Mouse (Mus musculus) cerebellum, postnatal 4 days (tissue): ENCODE results near the gene Chpf2.

ENCODE experiments used
- DNase-seq, 2 experiments: peaks; one replicate each; pipeline ENCODE4 v3.0.0; 2022; ENCODE audit warnings: low spot score in 2 of 2, mixed read lengths in 1 of 2

Gene Chpf2

GRCm38 (mm10) chr5:24604656-24605100 is 18.1 kb downstream of the Chpf2 start:
- peak; percentile 70 to 85 for DNase-seq

- no peak for DNase-seq
Measured at GRCm38 (mm10) chr5:24605321-24605979, 18.9 kb downstream of the Chpf2 start.

GRCm38 (mm10) chr5:24605980-24606665 is 19.6 kb downstream of the Chpf2 start:
- no peak for DNase-seq

- no peak for DNase-seq
Measured at GRCm38 (mm10) chr5:24609388-24609787, 22.8 kb downstream of the Chpf2 start.

- DNase-seq: peak in 1 of 2 experiments; percentile 75
Measured at GRCm38 (mm10) chr5:24611366-24612301, 25.1 kb downstream of the Chpf2 start.

GRCm38 (mm10) chr5:24612302-24612649 is 25.7 kb downstream of the Chpf2 start:
- no peak for DNase-seq

- no peak for DNase-seq
Measured at GRCm38 (mm10) chr5:24615097-24615496, 28.6 kb downstream of the Chpf2 start.

- DNase-seq: no peak
Measured at GRCm38 (mm10) chr5:24618921-24619320, 32.4 kb downstream of the Chpf2 start.

- no peak for DNase-seq
Measured at GRCm38 (mm10) chr5:24620116-24620515, 33.6 kb downstream of the Chpf2 start.

GRCm38 (mm10) chr5:24620626-24621025 is 34.1 kb downstream of the Chpf2 start:
- DNase-seq: no peak

- no peak for DNase-seq
Measured at GRCm38 (mm10) chr5:24622386-24623040, 36.0 kb downstream of the Chpf2 start.

- DNase-seq: no peak
Measured at GRCm38 (mm10) chr5:24623041-24623985, 36.8 kb downstream of the Chpf2 start.

- DNase-seq: peak; percentile 47 to 55
Measured at GRCm38 (mm10) chr5:24623986-24624821, 37.7 kb downstream of the Chpf2 start, which contains the start of gene Smarcd3. Gene Smarcd3, minus strand, starts transcription at chr5:24624411.

GRCm38 (mm10) chr5:24624822-24625120 is 38.2 kb downstream of the Chpf2 start:
- no peak for DNase-seq

GRCm38 (mm10) chr5:24629712-24630111 is 43.2 kb downstream of the Chpf2 start:
- no peak for DNase-seq

GRCm38 (mm10) chr5:24635093-24635492 is 48.6 kb downstream of the Chpf2 start:
- no peak for DNase-seq

- DNase-seq: no peak
Measured at GRCm38 (mm10) chr5:24635526-24636141, 49.1 kb downstream of the Chpf2 start.

- no peak for DNase-seq
Measured at GRCm38 (mm10) chr5:24636987-24637386, 50.4 kb downstream of the Chpf2 start.

- DNase-seq: no peak
Measured at GRCm38 (mm10) chr5:24638131-24638530, 51.6 kb downstream of the Chpf2 start.
